Mouse (Mus musculus) kidney, adult 8-10 months (tissue): ENCODE results near the gene Myrfl.
A peak's percentile ranks its signal among the peaks of the same experiment; 100 is the strongest.

Experiments used
- DNase-seq, 2 experiments: peaks; one replicate each; pipeline ENCODE4 v3.0.0; 2022

Gene Myrfl

DNA sequence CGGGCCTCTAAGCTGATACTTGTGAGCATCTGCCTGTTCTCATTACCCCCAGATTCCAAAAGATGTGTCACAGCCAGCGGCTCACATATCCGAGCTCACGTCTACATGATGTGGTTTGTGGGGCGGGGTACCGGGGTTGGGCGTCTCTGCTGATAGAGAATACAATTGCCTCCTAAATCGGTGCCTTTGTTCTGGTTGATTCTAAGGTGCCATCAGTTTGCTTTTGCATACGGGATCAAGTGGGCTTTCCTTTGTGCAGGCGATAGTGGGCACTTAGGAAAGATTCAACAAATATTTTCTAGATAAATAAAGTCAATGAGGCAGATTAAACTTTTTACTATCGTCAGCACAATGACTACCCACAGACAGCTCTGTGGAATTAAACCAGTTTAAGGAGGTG lies 141.8 kb downstream of the Myrfl start:
- no peak for DNase-seq

DNA sequence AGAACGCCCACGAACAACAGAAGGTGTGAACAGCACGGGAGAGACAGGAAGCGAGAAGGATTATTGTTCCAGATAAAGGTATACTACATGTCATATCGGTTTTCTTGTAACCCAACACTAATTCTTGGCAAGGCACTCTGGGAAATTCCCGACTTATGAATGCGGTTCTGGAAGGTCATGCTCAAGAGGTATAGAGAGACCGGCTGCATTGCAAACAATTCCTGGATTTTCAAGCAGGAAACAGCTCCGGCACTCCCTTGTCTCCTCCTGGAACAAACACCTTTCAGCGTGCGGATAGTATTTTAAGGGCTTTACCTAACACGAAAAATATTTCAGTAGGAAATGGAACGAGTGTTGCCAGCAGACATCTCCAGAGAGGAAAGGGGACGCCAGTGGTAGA lies 145.8 kb downstream of the Myrfl start:
- peak; percentile 17 to 24 for DNase-seq

DNA sequence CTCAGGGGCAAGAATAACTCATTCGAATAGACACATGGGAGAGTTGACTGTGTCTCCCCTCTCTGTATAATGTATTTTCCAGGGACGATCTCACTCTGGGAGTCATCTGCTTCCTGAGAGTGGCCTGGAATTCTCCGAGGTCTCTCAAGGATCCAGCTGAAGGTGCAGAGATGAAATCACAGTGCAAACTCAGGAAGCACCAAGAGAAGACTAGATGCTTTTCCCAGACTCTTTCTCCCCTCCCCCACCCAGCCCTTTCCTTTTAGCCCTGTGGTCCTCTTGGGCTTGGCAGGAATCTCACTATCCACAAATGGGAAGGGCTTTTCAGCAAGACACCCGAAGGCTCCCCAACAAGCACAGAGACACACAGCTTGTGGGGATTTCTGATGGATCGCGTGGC lies 146.7 kb downstream of the Myrfl start:
- DNase-seq = no peak

DNA sequence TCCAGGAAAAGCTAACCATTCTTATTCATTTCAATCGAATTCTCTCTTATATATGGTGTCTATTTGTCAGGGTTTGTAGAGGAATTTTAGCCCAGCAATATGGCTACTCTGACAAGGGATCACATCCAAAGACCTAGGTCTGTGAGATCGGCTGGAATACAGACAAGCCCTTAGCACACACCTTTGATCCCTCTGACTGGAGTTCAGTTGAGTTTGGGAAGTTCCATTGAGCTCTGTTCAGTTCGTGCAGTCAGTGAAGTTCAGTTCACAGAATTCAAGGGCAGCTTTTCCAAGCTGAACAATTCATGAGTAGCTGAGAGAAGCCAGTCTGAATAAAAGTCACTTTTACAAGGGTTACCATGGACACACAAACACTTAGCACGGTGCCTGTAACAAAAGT lies 148.0 kb downstream of the Myrfl start:
- peak; percentile 19 to 24 for DNase-seq

DNA sequence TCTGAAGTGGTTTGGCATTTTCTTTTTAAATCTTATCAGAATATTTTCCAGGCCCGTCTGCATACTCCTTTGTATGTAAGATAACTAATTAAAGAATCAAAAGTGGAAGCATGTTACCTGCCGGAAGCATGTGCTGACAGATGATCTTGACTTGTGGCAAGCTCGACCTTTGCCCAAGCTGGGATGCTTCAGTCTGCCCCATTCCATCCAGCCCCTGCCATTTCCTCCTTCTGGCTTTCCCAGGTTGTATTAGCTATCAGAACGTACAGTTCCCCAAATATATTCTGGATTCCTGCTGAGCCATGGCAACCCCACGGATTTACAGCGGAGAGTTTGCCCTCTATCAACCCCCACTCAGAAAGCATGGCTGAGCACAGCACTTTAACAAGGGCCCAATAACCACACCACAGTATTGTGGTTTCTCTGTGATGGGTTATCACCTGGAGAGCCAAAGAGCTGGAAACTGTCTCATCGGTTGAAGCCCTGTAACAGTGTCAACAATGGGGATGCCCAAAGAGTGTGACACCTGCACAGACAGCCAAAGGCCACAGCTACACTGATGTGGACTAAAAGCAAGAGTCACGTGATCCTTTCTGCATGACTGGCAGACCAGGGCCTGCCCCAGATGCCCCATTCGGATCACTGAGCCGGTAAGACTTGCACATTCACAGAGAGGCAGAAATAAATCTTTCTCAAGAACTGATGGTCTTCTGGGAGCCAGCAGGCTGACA lies 150.3 kb downstream of the Myrfl start:
- DNase-seq = peak; percentile 80 to 88

DNA sequence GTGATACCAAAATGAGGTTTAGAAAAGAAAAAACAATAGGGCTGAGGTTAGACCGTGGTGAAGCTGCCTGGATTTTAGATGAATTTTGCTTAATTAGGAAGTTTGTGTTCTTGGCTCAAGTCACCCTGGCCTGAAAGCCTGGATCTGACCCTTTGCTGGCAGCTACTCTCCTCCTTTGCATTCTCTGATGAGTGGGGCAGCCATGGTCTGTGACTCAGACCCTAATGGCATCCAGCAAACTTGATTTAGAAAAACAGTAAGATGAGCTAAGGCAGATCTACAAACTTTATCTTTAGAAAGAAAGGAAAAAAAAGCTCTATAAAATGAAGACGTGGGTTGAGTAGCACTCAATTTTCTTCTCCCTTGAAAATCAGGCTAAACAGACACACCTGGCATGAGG lies 154.0 kb downstream of the Myrfl start:
- DNase-seq = no peak

DNA sequence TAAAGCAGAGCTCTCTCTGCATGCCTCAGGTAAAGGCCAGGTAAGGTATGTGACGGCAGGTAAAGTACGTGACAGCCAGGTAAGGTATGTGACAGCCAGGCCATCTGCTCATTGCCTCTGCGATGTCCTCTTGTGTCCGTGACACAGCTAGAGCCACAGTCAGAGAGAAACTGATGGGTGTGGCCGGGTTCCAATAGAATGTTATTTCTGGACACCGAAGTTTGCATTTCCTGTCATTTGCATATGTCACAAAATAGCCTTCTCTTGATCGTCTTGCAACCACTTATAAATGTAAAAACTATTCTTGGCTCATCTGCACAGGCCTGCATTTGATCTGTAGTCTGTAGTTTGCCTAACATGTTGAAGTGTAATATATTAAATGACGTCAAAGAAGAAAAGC lies 154.5 kb downstream of the Myrfl start:
- DNase-seq = no peak

DNA sequence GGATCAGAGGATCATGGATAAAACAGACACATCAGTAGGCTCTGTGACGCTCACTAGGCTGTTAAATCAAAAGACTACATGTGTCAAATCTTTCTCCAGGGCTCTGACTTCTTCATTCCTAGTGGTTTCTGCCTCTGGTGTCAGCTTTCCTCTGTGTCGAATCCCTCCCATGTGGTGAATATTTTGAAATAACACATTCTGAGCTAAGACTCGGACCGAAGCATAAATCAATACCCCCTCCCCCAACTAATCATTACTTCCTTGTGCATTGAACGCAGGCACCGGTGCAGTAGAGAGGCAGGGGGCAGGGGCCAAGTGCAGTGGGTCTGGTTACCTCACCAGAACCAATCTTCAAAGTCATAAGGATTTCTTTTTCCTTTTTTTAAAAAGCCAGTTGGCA lies 155.4 kb downstream of the Myrfl start:
- DNase-seq = no peak

DNA sequence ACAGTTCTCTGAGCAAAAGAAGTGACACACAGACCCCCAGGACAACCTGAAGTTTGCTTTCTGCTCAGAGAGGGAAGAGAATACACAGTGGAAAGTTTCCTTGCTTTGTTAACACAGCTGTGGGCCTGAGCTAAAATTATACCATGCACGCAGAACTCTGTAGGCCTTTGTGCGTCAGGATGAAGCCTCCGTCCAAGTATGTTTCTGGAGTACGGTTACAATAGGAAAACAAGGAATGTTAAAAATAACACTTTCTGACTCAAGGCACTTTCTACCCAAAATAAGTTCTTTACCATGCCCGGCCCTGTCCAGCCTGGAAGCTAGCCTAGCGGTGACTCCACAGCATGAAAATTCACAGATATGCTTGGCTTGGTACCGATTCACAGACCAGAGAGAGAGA lies 156.6 kb downstream of the Myrfl start:
- DNase-seq = no peak

DNA sequence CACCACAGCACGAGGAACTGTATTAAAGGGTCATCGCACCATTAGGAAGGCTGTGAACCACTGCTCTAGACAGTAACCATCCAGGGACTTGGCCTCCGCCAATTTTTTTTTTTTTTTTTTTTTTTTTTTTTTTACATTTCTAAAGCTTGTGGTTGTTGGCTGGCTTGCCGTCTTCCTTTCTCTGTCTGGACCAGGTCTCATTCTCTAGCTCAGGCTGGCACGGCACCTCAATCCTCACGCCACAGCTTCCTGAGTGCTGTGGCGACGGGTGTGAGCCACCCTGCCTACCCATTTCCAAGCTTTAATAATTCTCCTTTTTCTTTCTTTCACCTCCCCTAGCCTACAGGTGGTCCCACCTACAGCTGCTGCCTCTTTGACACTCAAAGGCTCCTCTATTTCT lies 158.2 kb downstream of the Myrfl start:
- DNase-seq = no peak

DNA sequence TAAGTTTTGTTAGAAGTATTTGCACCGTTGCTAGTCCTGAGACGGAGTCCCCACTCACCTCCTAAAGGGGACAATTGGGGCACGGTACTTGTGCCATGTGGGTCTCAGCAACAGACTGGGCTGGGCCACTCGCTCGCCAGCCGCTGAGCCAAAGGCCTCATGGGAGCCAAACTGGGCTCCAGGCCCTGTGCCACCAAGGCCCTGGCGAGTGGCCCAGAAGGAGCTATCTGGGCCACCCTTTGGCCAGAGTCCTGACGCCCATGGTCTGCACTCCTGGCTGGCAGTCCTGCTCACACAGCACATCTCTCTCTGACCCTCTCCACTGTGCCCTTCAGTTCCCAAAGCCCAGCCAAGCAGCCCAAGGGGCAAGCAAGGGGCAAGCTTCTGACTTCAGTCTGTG lies 161.1 kb downstream of the Myrfl start:
- DNase-seq = peak; percentile 84 to 90

DNA sequence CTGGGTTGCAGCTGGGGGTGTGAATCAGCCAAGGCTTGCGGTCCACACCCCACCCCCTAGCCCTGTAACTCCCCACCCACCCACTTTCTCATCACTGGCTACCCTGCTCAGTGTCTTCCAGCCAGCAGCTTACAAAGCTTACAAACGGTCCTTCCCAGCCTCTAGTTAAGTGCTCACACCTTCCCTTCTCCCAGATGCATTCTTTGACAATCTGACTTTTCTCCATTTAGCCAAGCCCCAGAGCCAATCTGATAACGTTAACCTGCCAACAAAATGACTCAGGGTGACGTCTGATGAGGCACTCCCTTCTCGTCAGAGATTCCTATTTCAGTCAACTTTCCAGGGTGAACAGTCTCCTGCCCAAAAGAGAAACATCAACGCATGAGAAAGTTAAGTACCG lies 163.1 kb downstream of the Myrfl start:
- DNase-seq = no peak

DNA sequence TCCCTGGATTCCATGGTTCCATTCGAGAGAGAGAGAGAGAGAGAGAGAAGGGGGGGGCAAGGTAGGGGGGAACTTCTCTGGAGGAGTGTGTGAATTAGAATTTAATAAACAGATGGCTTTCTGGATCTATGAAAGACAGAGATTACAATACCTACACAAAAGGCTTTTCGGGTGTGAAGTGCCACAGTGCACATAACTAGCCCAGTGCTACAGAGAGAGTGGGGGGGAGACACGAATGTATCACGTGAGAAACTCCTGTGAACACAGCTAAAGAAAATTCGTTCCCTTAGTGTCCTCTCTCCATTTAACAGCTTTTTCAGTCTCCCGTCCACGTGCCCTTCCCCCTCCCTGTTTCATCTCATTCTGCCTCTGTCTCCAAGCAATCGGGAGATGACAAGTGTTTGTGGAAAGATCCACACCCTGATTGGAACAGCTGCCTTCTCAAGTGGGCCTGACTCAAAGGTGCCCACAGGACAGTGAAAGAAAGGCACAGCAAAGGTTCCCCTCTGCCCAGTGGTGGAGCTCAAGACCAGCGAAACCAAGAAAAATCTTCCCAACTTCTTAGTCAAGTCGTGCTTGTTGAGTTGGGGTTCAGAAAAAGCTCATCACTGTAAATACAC lies 166.6 kb downstream of the Myrfl start:
- DNase-seq = no peak

DNA sequence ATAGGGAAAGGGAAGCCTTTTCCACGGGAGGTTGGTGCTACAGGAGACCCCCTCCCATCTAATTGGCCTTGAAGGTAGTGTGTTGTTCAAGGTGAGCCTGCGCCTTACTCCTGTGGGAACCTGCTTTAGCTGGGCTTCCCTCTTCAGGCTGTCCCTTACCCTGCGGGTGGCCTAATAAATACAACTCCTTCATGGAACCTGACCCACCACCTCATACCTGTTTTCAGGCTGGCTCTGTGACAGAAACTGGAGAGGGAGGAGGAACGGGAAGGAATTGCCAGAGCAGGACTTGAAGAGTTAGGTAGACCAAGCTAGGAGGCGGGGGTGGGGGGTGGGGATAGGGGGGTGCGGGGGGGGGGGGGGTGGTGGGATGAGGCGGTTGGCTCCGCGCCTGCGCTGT lies 167.9 kb downstream of the Myrfl start:
- no peak for DNase-seq

DNA sequence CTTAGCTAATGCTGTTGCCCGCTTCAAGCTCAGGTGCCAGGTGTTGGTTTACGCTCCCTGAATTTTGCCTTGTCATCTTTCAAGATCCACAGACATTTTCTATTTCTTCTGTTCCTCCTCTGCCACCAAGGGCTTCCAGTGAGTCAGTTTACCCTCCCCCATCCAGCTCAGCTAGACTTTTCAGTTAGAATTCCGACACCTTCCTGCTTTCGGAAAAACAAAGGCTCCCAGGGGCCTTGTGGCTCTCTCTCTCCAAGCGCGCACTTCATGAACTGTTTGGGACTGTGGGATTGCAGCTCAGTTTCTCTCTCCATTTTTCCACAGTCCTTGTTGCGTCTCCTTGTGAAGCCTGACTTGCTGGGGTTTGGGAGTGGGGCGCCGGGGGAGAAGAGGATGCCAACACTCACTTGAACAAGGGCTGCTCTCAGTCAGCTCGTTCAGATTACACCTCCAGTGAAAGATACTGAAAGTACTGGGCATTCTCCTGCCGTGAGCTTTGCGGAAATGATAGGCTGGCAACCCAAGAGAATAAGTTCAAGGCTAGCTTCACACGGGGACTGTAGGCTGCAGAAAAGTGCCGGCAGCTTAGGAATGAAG lies 168.9 kb downstream of the Myrfl start:
- no peak for DNase-seq
